Mouse (Mus musculus) cortical plate, adult 2 months (tissue): ENCODE data around the gene Tshz2.

Experiments
- CTCF ChIP-seq: fragments of 200-500 bp; IDR thresholded peaks from 2 replicates; pipeline ENCODE4 v1.5.1; 2011; ENCODE audit warnings: mild to moderate bottlenecking, control low read depth, low read length; ENCODE audit not compliant: insufficient read depth; ENCODE audit errors: extremely low read depth
- POLR2A ChIP-seq: fragments of 200-500 bp; IDR thresholded peaks from 2 replicates; pipeline ENCODE4 v1.6.1; 2011; ENCODE audit warnings: mild to moderate bottlenecking, low read length, control low read depth; ENCODE audit not compliant: insufficient read depth; ENCODE audit errors: extremely low read depth

- no peak for TF ChIP-seq CTCF
- no peak for TF ChIP-seq POLR2A
Measured at GRCm38 (mm10) chr2:169826316-169826715, 193.5 kb downstream of the Tshz2 start.
